Mouse (Mus musculus) A20 (cell line): ENCODE measurements around the gene Amelx.

ENCODE experiments used
- DNase-seq: peaks from one replicate; pipeline ENCODE4 v3.0.0-alpha.2; 2011; ENCODE audit warnings: low read depth, low spot score

The Amelx gene

DNA sequence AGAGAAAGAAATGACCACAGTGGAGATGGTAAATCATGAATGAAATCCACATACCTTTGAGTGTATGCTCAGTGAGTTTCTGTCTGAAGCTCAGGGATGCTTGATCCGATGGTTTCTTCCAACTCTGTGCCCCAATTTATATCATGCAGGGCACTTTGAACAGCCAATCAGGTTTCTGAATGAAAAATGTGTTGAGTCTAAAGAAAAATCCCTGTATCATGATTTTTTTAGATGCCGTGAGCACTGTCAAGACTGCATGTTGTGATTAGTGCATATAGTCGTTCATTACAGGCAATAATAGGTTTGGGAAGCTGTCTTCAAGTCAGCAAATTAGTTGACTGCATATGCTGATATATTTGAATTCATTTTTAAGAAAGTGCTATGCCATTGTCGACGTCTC lies at the start of gene Amelx:
Amelx (minus strand) TSS at position 101 of the 400 bp plus-strand sequence.
- no peak for DNase-seq

DNA sequence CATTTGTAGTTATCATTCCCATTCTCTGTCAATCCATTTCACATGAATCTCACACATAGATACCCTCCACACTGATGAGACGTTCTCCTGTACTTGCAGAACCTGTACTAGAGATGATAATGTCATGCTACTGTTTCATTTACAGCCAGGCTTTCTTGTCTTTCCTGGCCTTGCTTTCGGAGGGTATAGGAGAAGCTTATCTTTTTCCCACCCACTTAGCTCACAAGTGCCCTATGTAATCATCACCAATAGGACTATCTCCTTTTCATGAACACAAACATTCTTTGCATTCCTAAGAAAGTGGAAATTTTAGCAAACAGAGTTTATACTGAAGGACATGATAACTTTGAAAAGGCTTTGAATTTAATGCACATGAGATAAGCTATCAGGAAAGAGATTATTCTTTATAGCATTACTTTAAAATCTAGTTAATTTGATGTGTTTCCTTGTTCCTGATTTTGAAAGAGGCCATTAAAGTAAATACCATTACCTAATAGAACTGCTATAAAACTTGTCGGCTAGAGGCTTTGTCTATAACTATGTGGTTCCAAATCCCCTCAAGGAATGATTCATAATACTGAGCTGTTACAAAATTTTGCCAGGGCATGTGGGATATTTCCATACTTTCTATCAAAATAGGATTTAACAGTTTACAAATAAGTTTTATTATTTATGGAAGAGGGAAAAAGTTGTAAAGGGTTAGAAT lies 35.5 kb upstream of the Amelx start:
- DNase-seq, result no peak

DNA sequence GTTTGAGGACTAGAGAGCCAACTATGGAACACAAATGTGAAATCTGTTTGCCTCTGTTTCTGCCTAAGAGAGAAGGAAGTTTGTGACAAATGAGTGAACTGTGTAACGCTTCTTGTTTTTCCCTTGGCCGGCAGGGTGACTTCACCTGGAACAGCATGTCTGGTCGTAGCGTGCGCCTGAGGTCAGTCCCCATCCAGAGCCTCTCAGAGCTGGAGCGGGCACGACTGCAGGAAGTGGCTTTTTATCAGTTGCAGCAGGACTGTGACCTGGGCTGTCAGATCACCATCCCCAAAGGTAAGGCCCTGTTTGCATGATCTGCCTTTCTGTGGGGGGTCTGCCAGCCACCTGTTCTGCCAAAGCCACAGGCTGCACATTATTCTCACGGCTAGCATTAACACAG lies 33.1 kb upstream of the Amelx start:
- no peak for DNase-seq

DNA sequence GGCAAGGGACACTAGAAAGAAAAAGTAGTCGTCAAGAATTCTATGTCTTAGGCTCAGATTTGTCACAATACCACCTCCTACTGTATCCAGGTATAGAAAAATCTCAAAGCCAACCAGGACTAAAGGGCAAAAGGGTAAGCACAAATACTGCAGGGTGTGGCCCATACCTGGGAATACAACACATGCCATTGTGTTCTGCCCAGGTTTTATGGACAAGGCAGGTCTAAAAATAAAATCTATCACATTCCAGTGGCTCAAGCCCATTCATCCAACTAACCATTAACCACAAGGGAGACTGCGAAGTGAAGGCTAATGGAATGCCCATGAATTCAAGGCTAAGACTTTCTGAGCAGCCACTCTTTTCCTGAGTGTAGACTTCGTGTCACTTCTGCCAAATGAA lies 23.0 kb upstream of the Amelx start:
- DNase-seq, result no peak

DNA sequence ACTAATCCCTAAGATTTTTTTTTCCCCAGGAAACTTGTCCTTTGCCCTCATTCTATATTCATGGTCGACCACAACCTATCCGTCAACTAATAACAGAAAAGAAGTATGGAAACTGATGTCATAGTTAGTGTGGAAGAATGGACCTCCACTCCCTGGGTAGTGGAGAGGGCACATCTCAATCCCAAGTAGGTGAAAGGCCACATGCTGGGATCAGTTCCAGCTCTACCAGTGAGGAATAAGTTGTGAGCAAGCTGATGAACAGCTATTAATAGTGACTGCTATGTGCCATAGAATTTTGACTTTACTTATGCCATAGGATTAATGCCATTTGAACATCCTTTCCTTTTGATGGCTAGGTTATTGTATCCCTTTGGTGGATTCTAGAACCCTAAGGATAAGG lies 8.4 kb downstream of the Amelx start:
- DNase-seq, result no peak

DNA sequence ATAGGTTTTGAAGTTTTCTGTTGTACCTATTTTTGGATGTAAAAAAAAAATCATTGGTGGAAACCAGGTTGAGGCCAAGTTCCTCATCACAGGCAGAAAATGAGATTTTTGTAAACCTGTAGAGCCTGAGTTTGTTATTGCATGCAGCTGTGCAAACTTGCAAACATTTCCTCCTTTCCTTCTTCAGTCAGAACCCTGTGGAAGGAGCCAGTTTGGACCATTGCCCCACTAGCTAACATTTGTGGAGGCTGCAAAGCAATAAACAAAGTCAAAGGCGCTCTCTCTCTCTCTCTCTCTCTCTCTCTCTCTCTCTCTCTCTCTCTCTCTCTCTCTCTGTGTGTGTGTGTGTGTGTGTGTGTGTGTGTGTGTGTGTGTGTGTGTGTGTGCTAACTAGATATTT lies 13.2 kb downstream of the Amelx start:
- peak; percentile 5 for DNase-seq

DNA sequence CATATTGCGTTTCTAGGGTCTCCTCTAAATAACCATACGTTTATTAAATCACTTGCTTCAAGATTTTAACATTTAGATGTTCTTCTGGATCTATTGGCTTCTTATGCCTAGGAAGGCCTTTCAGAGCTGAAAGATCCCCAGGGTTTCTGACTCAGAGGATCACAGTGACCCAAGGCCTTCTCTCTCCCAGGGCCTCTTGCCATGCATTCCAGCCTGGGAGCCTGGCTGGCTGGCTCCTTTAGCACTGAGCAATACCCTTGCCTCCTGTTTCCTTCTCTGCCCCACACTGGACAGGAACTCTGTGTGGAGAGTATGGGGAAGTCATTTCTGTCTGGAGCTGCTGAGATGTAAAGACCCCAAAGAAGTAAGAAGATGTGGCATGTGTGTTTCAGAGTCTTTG lies 16.0 kb downstream of the Amelx start:
- DNase-seq, result no peak

DNA sequence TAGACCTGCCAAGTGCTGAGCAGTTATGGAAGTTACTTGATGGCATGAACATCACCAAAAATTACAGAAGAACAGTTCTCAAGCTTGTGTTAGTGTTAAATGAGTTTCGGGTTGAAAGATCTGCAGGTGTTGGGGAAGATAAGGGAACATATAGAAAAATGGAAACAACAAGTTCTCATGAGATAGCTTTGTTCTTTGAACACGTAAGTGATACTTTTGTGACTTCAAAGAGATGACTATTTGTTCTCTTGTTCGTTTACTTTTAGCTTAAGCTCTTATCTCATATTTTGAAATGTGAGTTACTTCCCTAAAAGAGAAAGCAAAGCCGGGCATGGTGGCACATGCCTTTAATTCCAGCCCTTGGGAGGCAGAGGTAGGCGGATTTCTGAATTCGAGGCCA lies 28.6 kb downstream of the Amelx start:
- DNase-seq, result no peak

DNA sequence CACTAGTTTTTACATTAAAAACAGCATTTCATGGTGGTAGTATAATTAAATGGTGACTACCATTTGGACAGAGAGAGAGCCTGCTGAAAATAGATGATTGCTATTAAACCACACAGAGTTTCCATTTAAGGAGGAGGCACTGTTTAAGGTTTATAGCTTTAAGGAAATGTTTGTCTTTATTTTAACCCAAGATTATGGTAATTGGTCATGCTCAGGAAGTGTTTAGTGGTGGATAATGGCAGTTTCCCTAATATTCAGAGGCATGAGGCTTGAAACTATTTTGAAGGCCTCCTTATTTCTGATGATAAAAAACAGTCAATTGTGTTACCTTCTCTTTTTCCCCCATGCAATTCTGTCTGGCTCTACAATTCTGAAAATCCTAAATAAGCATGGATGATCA lies 33.2 kb downstream of the Amelx start:
- no peak for DNase-seq

DNA sequence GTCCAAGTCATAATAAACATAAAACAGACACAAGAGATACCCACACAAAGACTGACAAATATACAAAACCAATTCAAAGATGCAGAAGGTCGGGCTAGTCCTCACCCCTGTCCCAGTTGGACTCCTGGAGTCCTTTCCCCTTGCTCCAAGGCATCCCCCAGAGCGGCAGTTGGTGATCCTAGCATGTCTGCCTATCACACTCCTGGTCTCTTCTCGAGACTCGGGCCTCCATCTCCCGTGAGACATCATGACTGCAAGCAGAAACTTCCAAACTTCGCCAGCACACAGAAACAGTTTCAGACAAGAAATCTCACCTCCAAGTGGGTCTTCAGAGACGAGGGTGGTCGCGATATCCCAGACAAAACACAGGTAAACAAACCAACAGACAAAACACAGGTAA lies 46.5 kb downstream of the Amelx start:
- DNase-seq, result no peak

DNA sequence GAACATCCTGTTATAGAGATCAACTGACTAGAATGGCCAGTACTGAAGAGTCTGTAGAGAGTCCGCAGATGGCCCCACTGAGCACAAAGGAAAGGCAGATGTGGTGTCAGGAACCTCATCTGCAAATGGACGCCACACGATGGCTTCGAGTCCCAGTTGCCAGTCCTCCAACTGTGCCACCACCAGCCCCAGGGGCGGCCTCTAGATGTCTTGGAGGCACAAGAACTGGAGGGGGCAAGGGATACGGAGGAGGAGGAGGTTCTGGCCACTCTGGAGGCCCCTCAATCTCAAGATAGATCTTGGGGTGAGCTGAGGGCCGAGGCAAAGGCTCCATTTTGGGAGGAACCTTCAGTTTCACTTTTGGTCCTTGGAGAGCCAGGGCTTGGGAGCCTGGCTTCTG lies 47.2 kb downstream of the Amelx start:
- DNase-seq, result no peak
